Mouse (Mus musculus): Measurements from ENCODE around the gene Cetn2.

Cetn2 gene

GRCm38 (mm10) chrX:72917884-72918681 is at the start of gene Cetn2, which contains the start of gene Nsdhl:
Gene Cetn2 (minus strand): TSS chrX:72918411.
Gene Nsdhl (plus strand): TSS chrX:72918557.
- peak; percentile 74 to 83 for DNase-seq

GRCm38 (mm10) chrX:72962743-72963142 is 44.5 kb upstream of the Cetn2 start:
- DNase-seq, result no peak

- no peak for DNase-seq
Observed at GRCm38 (mm10) chrX:72961511-72961910, 43.3 kb upstream of the Cetn2 start.

- DNase-seq, result no peak
Observed at GRCm38 (mm10) chrX:72960431-72960830, 42.2 kb upstream of the Cetn2 start.

GRCm38 (mm10) chrX:72956486-72956885 is 38.3 kb upstream of the Cetn2 start:
- no peak for DNase-seq

- no peak for DNase-seq
Observed at GRCm38 (mm10) chrX:72953464-72953863, 35.3 kb upstream of the Cetn2 start.

- DNase-seq, result no peak
Observed at GRCm38 (mm10) chrX:72921391-72921790, 3.2 kb upstream of the Cetn2 start.

GRCm38 (mm10) chrX:72918682-72919059 is 460 bp upstream of the Cetn2 start:
- no peak for DNase-seq

GRCm38 (mm10) chrX:72911611-72912010 is 6.6 kb downstream of the Cetn2 start:
- no peak for DNase-seq

GRCm38 (mm10) chrX:72908404-72908741 is 9.8 kb downstream of the Cetn2 start:
- no peak for DNase-seq

GRCm38 (mm10) chrX:72907619-72908403 is 10.4 kb downstream of the Cetn2 start:
- no peak for DNase-seq

- no peak for DNase-seq
Observed at GRCm38 (mm10) chrX:72902530-72902929, 15.7 kb downstream of the Cetn2 start.

GRCm38 (mm10) chrX:72896055-72896437 is 22.2 kb downstream of the Cetn2 start:
- no peak for DNase-seq

- DNase-seq, result no peak
Observed at GRCm38 (mm10) chrX:72895388-72896054, 22.7 kb downstream of the Cetn2 start.

Measured in thymus, adult 18-20 months (tissue).